Mouse (Mus musculus) lung, postnatal 36 days (tissue): ENCODE data around the gene Smchd1.

Experiments used
- DNase-seq: peaks from one replicate; pipeline ENCODE4 v3.0.0; 2022; ENCODE audit warnings: mixed read lengths

The Smchd1 gene

GRCm38 (mm10) chr17:71309141-71309540 is 166.0 kb downstream of the Smchd1 start:
- DNase-seq: no peak

GRCm38 (mm10) chr17:71308296-71308695 is 166.8 kb downstream of the Smchd1 start:
- DNase-seq: no peak

- DNase-seq: no peak
These were observed 167.8 kb downstream of the Smchd1 start for GRCm38 (mm10) chr17:71307251-71307790.

GRCm38 (mm10) chr17:71306716-71307115 is 168.4 kb downstream of the Smchd1 start:
- DNase-seq: no peak

GRCm38 (mm10) chr17:71306091-71306490 is 169.1 kb downstream of the Smchd1 start:
- DNase-seq: no peak

- no peak for DNase-seq
These were observed 171.7 kb downstream of the Smchd1 start for GRCm38 (mm10) chr17:71303444-71303843.

- DNase-seq: no peak
These were observed 173.7 kb downstream of the Smchd1 start for GRCm38 (mm10) chr17:71301413-71301812.

- peak; percentile 86 for DNase-seq
These were observed 174.8 kb downstream of the Smchd1 start for GRCm38 (mm10) chr17:71300338-71300737.

- DNase-seq: peak; percentile 55
These were observed 175.3 kb downstream of the Smchd1 start for GRCm38 (mm10) chr17:71299879-71300278.

- no peak for DNase-seq
These were observed 180.6 kb downstream of the Smchd1 start for GRCm38 (mm10) chr17:71294570-71294969.
